In the genomic region with DNA sequence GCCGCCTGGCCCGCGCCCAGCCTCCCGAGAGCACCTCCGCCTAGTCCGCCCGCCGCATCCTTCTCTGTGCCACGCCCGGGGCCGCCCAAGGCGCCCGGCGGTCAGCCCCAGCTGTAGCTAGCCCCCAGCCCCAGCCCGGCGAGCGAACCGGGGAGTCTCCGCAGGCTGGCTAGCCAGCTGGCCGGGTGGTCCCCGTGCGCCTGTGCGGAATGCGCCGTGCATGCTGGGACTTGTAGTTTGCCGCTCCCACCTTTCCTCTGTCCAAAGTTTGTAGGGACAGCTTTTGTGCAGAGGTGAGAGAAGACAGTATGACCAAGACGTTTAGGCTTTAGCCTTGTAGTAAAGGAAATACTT, we compare ENCODE assay signal across 8 mouse cellular contexts. TPM values are rescaled to one million over a fixed set of nuclear protein-coding genes. Genes with fewer than 3 reads are reported as not detected.
DNase-seq lines count a peak whose midpoint lies in the region; ATAC-seq and TF ChIP-seq lines count a peak whose summit lies in the region.

A gene (minus strand): TSS at position 195 of the 354 bp plus-strand sequence.

- in situ Hi-C loops in ES-E14 (cut with MboI; ENCODE audit: low sequenced_read_pairs in 2 of 2, unreplicated experiment in 2 of 2) = no loop called here

- peaks cover 2 to 4% of the 10 kb centered on the region in 2 experiments; a peak in 2 of 4 replicates for H3K4me1 ChIP-seq in ES-E14 (ENCODE audit: control insufficient read depth in 2 of 2, insufficient read depth in 2 of 2, low read length in 2 of 2, poor library complexity in 1 of 2)
- H3K4me1 ChIP-seq in forebrain, embryonic 16.5 days (replicated peaks; ENCODE audit: control insufficient read depth, insufficient read depth, low read length) = peaks cover 9% of the 10 kb centered on the region

- H3K9me3 ChIP-seq in ES-E14 (ENCODE audit: control insufficient read depth, insufficient read depth, low read depth, low read length) = no peaks in the 10 kb centered on the region
- no peaks in the 10 kb centered on the region for H3K9me3 ChIP-seq in forebrain, embryonic 16.5 days (ENCODE audit: control insufficient read depth, low read length)

- TF ChIP-seq CTCF in layer of hippocampus, adult 2 months (conservative IDR thresholded peaks at IDR 0.05) = no peak

- H3K4me2 ChIP-seq in forebrain, embryonic 16.5 days (ENCODE audit: low read length) = peak within 1 kb of the TSS; percentile 92

- H3K4me3 ChIP-seq in ES-E14 (ENCODE audit: insufficient read depth in 1 of 2, low read depth in 1 of 2, low read length in 2 of 2, poor library complexity in 1 of 2, severe bottlenecking in 1 of 2) = peak within 1 kb of the TSS; percentile 93 to 95
- H3K4me3 ChIP-seq in forebrain, embryonic 16.5 days (replicated peaks; ENCODE audit: low read length) = peak within 1 kb of the TSS; percentile 82
- H3K4me3 ChIP-seq in layer of hippocampus, adult 2 months = peak within 1 kb of the TSS; percentile 74

- DNase-seq in ES-E14 (ENCODE audit: low read depth, low spot score) = peak; percentile 40
- peak; percentile 72 for DNase-seq in cerebellum, adult 11 months
- DNase-seq in heart, postnatal 25 days (ENCODE audit: low spot score) = peak; percentile 31
- DNase-seq in layer of hippocampus, adult 2 months (ENCODE audit: low spot score in 2 of 2) = peak; percentile 72 to 84
- DNase-seq in lung, adult 18-20 months = peak; percentile 74 to 78
- DNase-seq in retina, embryonic 14.5 days (ENCODE audit: low spot score) = peak; percentile 78

- peak within 1 kb of the TSS; percentile 81 for H3K9ac ChIP-seq in ES-E14 (ENCODE audit: insufficient read depth, low read depth, low read length, poor library complexity, severe bottlenecking)
- peak within 1 kb of the TSS; percentile 92 for H3K9ac ChIP-seq in forebrain, embryonic 16.5 days (replicated peaks; ENCODE audit: low read depth, low read length)

- H3K27me3 ChIP-seq in forebrain, embryonic 16.5 days (replicated peaks; ENCODE audit: control insufficient read depth, insufficient read depth, low read length) = 0 out of 2 replicates have a peak, but pooled peaks cover 3% of the 10 kb centered on the region

- no peak within 1 kb of the TSS for H3K27ac ChIP-seq in ES-E14 (ENCODE audit: insufficient read depth, low read depth, low read length, poor library complexity, severe bottlenecking)
- peak within 1 kb of the TSS; percentile 60 for H3K27ac ChIP-seq in forebrain, embryonic 16.5 days (ENCODE audit: low read length)
- H3K27ac ChIP-seq in layer of hippocampus, adult 2 months = peak within 1 kb of the TSS; percentile 94

- intact Hi-C loops in heart, postnatal 25 days (cut with DNase I) = no loop called here

- no peaks in the 10 kb centered on the region for H3K36me3 ChIP-seq in ES-E14 (ENCODE audit: control insufficient read depth, insufficient read depth, low read length, poor library complexity, severe bottlenecking)
- no peaks in the 10 kb centered on the region for H3K36me3 ChIP-seq in forebrain, embryonic 16.5 days (ENCODE audit: control insufficient read depth, insufficient read depth)

- WGBS in forebrain, embryonic 16.5 days = 0% methylated on average over 27 of the region's 27 CpGs

- peak; percentile 98 for ATAC-seq in forebrain, embryonic 16.5 days
- ATAC-seq in CD4-positive, CD25-positive, alpha-beta regulatory T cell, adult 4 months = no peak

TF ChIP-seq in ES-E14, 5 proteins besides CTCF, POLR2A, EP300 and RAD21:
- TF ChIP-seq HCFC1 (IDR thresholded peaks at IDR 0.05; ENCODE audit: borderline replicate concordance, insufficient read depth, low read length) (peak; percentile 97), ZC3H11A (IDR thresholded peaks at IDR 0.05; ENCODE audit: borderline replicate concordance, low read depth, low read length) (no peak)

RNA-seq across cellular contexts. Expression of the gene that starts here (rescaled TPM):
- total RNA-seq in ES-E14 (2012; rRNA removed) = 8.8 and 9.5 TPM in 2 replicates
- polyA plus RNA-seq in forebrain, embryonic 16.5 days (2015; fragmentation: Nextera tagmentation; extraction: Ambion mirVana) = 11.1 and 12.4 TPM in 2 replicates
- 10 to 100 TPM; 20.8 to 22.4 TPM for total RNA-seq in heart, postnatal 25 days (2021)
- total RNA-seq in layer of hippocampus, adult 2 months (2021) = 100 to 1,000 TPM; 117 to 123 TPM
- polyA plus RNA-seq in CD4-positive, CD25-positive, alpha-beta regulatory T cell, adult 4 months (2017; shearing (Covaris generic)) = under 1 TPM; 0.29 to 0.31 TPM

Comparison
In these comparisons a context has a peak if more than half of its experiments do, and no peak if none do; other contexts are left out.
1. RNA of the gene that starts here (total RNA-seq): 117 to 123 TPM in layer of hippocampus, adult 2 months; 20.8 to 22.4 TPM in heart, postnatal 25 days and 8.8 to 9.5 TPM in ES-E14; every median in the first group is over 4 times any median in the second.
2. Peak in every context shown above with its lines, with median percentiles within 50 percentile points of each other: DNase-seq and H3K4me3 ChIP-seq.